Mouse (Mus musculus) mouse embryonic stem cell (cell line): ENCODE results near the gene Cpa4.

Experiments
- in situ Hi-C, 2 experiments: fragments of 300-500 bp; cut with MboI; formaldehyde crosslinking; loops; 1 replicate in 1 of 2; 3 replicates in 1 of 2; pipeline ENCODE4 v1.14.3; 2019 to 2020; ENCODE audit warnings: low sequenced_read_pairs in 2 of 2, low pct_unique_long_range_greater_than_20kb in 1 of 2, mixed read lengths in 1 of 2; ENCODE audit not compliant: unreplicated experiment in 1 of 2

Cpa4 gene

GRCm38 (mm10) chr6:30568069-30568468 lies at the start of gene Cpa4:
Gene Cpa4, plus strand, starts transcription at chr6:30568369.
- in situ Hi-C loops = no loop called here

- in situ Hi-C loops = no loop called here
These were observed 47.8 kb upstream of the Cpa4 start for GRCm38 (mm10) chr6:30520400-30520799.

- in situ Hi-C loops = no loop called here
These were observed 42.5 kb upstream of the Cpa4 start for GRCm38 (mm10) chr6:30525456-30526332.

- in situ Hi-C loops = no loop called here
These were observed 41.3 kb upstream of the Cpa4 start for GRCm38 (mm10) chr6:30526586-30527515.

GRCm38 (mm10) chr6:30528800-30529199 lies 39.4 kb upstream of the Cpa4 start:
- in situ Hi-C loops = no loop called here

- in situ Hi-C loops = loop anchor here (10.0 kb wide), 1 partner anchor 449 kb away; no protein-coding TSS in a partner anchor
These were observed 32.8 kb upstream of the Cpa4 start for GRCm38 (mm10) chr6:30535340-30535739.

- in situ Hi-C loops = loop anchor here (10.0 kb wide), 1 partner anchor 447 kb away; no protein-coding TSS in a partner anchor
These were observed 29.9 kb upstream of the Cpa4 start for GRCm38 (mm10) chr6:30538240-30538639.

- in situ Hi-C loops = loop anchor here (10.0 kb wide), 1 partner anchor 446 kb away; no protein-coding TSS in a partner anchor
These were observed 29.4 kb upstream of the Cpa4 start for GRCm38 (mm10) chr6:30538800-30539199.

GRCm38 (mm10) chr6:30541009-30541799 lies 27.0 kb upstream of the Cpa4 start, which contains the start of gene Cpa2:
Gene Cpa2, plus strand, starts transcription at chr6:30541582.
- in situ Hi-C loops = no loop called here

GRCm38 (mm10) chr6:30542277-30542676 lies 25.9 kb upstream of the Cpa4 start:
- in situ Hi-C loops = no loop called here

- in situ Hi-C loops = no loop called here
These were observed 25.1 kb upstream of the Cpa4 start for GRCm38 (mm10) chr6:30543077-30543476.

GRCm38 (mm10) chr6:30543851-30544250 lies 24.3 kb upstream of the Cpa4 start:
- in situ Hi-C loops = no loop called here

- in situ Hi-C loops = no loop called here
These were observed 22.5 kb upstream of the Cpa4 start for GRCm38 (mm10) chr6:30545689-30546088.

- in situ Hi-C loops = no loop called here
These were observed 21.4 kb upstream of the Cpa4 start for GRCm38 (mm10) chr6:30546571-30547273.

- in situ Hi-C loops = no loop called here
These were observed 20.9 kb upstream of the Cpa4 start for GRCm38 (mm10) chr6:30547274-30547645.

GRCm38 (mm10) chr6:30547656-30548306 lies 20.4 kb upstream of the Cpa4 start:
- in situ Hi-C loops = no loop called here

GRCm38 (mm10) chr6:30549231-30549761 lies 18.9 kb upstream of the Cpa4 start:
- in situ Hi-C loops = no loop called here
